Mouse (Mus musculus): Measurements from ENCODE around the gene Zfp750. TPM values are rescaled to one million over a fixed set of nuclear protein-coding genes. Genes with fewer than 3 reads are reported as not detected.

Zfp750 gene
- polyA plus RNA-seq, 1 experiment from 2014 or later, result 0.26 TPM

DNA sequence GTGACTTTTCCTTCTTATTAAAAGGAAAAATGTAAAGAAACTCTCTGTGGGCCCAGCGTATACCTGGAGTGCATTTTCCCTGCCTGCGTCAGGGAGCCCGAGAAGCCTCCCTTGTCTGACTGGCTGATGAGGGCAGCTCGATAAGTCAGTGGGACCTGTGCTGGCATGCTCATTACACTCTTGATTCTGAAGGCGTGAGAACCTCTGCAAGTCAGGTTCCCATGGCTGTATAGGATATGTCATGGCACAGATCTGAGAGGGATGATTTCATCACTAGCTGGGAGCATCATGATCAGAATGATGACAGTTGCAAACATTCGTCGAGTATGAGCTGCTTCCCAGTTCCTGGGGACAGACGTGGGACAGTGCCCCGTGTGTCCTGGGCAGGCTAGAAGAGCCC lies 3.1 kb downstream of the Zfp750 start:
- H3K9me3 ChIP-seq (ENCODE audit: control insufficient read depth), result no peaks in the 10 kb centered on the region
- H3K27me3 ChIP-seq (replicated peaks; ENCODE audit: control insufficient read depth, insufficient read depth, low read length), result no peaks in the 10 kb centered on the region
- WGBS, result 79% methylated on average over 9 of the region's 9 CpGs
- H3K36me3 ChIP-seq (ENCODE audit: control insufficient read depth, insufficient read depth), result no peaks in the 10 kb centered on the region; the same call in 1 of the 2 replicates
- H3K4me2 ChIP-seq (replicated peaks; ENCODE audit: low read depth), result no peak overlapping the region
- H3K9ac ChIP-seq (ENCODE audit: low read depth, low read length), result no peak overlapping the region
- ATAC-seq, result no peak
- TF ChIP-seq CTCF (IDR thresholded peaks at IDR 0.05; ENCODE audit: low read depth), result no peak
- H3K4me1 ChIP-seq (replicated peaks; ENCODE audit: control insufficient read depth, insufficient read depth, low read length), result peaks cover 5% of the 10 kb centered on the region
- no peak overlapping the region for H3K27ac ChIP-seq (ENCODE audit: low read depth, low read length)
- no peak overlapping the region for H3K4me3 ChIP-seq (ENCODE audit: low read depth, low read length)

DNA sequence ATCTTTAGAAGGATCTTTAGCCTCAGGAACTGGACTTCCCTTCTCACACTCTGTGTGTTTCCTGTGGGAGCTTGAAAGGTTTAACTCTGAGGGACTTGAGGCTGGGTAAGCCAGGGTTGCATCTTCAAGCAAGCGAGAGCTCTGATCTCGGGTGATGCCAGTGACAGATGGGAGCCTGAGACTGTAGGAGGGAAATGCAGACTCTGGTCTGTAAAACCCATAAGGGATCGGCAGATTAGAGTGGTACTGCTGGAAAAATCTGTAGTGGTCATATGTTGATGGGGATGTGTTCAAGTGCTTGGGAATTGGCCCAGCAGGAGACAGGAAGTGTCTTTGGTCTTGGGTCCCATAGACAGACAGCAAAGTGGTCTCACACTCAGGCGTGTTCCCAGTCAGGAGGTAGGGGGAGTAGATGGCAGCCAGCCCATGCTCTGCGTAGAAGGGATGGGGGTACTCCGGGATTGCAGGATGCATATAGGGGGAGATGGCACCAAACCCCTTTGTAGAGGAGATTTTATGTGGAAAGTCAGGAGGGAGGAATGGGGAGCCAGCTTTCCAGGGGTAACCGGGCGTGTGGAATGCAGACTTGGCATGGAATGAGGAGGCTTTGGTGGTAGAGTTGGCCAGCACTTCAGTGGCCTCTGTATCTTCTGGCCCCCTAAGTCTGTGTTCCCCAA lies 6.1 kb downstream of the Zfp750 start:
- Histone ChIP-seq H3K4me2 (replicated peaks; ENCODE audit: low read depth) (no peak overlapping the region), H3K4me3 (ENCODE audit: low read depth, low read length) (no peak overlapping the region), H3K27me3 (replicated peaks; ENCODE audit: control insufficient read depth, insufficient read depth, low read length) (no peaks in the 10 kb centered on the region), H3K36me3 (ENCODE audit: control insufficient read depth, insufficient read depth) (no peaks in the 10 kb centered on the region; the same call in 1 of the 2 replicates), H3K9me3 (ENCODE audit: control insufficient read depth) (no peaks in the 10 kb centered on the region), H3K4me1 (replicated peaks; ENCODE audit: control insufficient read depth, insufficient read depth, low read length) (peaks cover 5% of the 10 kb centered on the region), H3K9ac (ENCODE audit: low read depth, low read length) (no peak overlapping the region), H3K27ac (ENCODE audit: low read depth, low read length) (no peak overlapping the region)
- WGBS, result 91% methylated on average over 8 of the region's 8 CpGs
- no peak for TF ChIP-seq CTCF (IDR thresholded peaks at IDR 0.05; ENCODE audit: low read depth)
- no peak for ATAC-seq

DNA sequence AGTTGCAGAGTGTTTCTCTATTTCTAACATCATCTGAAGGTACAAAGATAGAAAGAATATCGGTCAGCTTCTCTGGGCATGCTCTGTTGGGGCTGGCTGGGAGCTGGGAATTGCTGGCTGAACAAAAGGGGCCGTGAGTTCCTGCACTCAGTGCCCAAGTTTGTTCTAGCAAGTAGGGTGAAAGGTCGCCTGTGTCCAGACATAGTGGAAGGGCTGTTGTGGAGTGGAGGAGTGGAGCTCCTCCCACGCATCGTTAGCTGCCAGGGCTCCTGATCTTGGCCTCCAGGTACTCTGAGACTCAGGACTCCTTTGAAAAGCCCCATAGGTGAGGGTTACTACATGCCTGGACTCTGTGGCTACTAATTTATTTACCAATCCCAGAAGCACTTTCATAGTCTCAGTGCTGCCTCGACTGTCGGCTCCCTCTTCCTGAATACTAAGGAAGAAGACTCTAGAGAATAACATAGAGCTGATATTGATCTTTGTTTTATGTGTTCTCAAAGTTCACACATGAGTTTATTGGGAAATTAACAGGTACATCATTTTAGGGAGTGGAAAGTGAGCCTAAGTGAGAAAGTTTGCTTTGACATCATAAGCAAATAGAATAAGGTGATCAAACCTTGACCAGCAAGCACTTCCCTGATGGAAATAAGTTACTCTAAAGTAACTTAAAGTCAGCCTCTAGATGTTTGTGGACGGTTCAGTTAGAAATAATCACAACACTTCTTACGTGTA lies 8.5 kb downstream of the Zfp750 start:
- TF ChIP-seq CTCF (IDR thresholded peaks at IDR 0.05; ENCODE audit: low read depth), result no peak
- Histone ChIP-seq H3K9me3 (ENCODE audit: control insufficient read depth) (no peaks in the 10 kb centered on the region), H3K9ac (ENCODE audit: low read depth, low read length) (no peak overlapping the region), H3K4me1 (replicated peaks; ENCODE audit: control insufficient read depth, insufficient read depth, low read length) (no peaks in the 10 kb centered on the region), H3K4me2 (replicated peaks; ENCODE audit: low read depth) (no peak overlapping the region), H3K36me3 (ENCODE audit: control insufficient read depth, insufficient read depth) (peaks cover 8% of the 10 kb centered on the region), H3K27ac (ENCODE audit: low read depth, low read length) (no peak overlapping the region), H3K4me3 (ENCODE audit: low read depth, low read length) (no peak overlapping the region), H3K27me3 (replicated peaks; ENCODE audit: control insufficient read depth, insufficient read depth, low read length) (no peaks in the 10 kb centered on the region)
- 52% methylated on average over 9 of the region's 9 CpGs for WGBS
- peak; percentile 41; the same call in 1 of the 2 replicates for ATAC-seq

DNA sequence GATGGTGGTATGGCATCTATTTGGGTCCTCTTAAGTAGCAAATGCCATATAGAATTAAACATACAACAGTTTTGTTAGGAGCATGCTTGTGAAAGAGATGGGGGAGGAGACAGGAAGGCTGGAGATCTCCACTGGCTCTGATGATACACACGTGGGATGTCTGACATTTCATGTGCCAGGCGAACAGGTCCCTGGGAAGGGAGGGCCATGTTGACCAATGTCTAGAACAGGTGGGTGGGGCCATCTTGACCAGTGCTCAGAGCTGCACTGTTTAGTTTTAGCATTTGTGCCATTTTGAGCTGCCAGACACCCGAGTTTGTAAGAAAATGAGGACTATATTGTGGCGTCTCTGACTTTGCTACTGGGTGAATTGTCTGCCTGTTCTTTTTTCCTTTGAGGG lies 10.7 kb downstream of the Zfp750 start:
- no peak for TF ChIP-seq CTCF (IDR thresholded peaks at IDR 0.05; ENCODE audit: low read depth)
- WGBS, result 69% methylated on average over 4 of the region's 4 CpGs
- no peak for ATAC-seq

DNA sequence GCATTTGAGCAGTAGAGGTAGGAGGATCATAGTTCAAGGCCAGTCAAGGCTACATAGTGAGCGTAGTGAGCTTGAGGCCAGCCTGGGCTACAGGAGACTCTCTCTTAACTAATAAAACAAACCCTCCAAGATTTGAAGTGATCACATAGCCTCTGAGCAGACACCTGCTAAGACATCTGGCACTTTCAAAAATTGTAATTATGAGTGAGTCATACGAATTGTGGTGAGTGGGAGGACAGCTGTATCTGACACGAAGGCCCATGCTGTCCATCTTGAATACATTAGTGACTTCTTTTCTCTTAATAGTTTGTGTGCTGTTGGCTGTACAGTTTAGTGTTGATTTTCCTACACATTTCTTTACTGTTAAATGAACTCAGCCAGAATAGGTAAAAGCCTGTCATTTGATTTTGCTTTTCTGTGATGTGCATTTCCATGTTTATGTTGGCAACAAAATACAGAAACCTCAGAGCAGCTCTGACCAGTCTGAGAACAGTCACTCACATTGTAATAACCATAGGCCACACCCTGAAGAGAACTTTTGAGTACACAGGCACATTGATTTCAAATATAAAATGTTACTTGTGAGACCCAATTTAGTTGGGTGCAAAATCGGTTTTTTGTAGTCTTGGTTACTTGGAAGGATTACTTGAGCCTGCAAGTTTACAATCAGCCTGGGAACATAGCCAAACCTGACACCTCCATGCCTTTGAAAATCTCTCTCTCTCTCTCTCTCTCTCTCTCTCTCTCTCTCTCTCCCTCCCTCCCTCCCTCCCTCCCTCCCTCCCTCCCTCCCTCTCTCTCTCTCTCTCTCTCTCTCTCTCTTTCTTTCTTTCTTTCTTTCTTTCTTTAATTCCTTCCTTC lies 16.9 kb downstream of the Zfp750 start:
- H3K9ac ChIP-seq (ENCODE audit: low read depth, low read length), result no peak overlapping the region
- 77% methylated on average over 4 of the region's 4 CpGs for WGBS
- H3K36me3 ChIP-seq (ENCODE audit: control insufficient read depth, insufficient read depth), result peaks cover 47% of the 10 kb centered on the region
- H3K27ac ChIP-seq (ENCODE audit: low read depth, low read length), result no peak overlapping the region
- no peaks in the 10 kb centered on the region for H3K4me1 ChIP-seq (replicated peaks; ENCODE audit: control insufficient read depth, insufficient read depth, low read length)
- H3K4me3 ChIP-seq (ENCODE audit: low read depth, low read length), result no peak overlapping the region
- no peak for ATAC-seq
- no peak for TF ChIP-seq CTCF (IDR thresholded peaks at IDR 0.05; ENCODE audit: low read depth)
- no peaks in the 10 kb centered on the region for H3K27me3 ChIP-seq (replicated peaks; ENCODE audit: control insufficient read depth, insufficient read depth, low read length)
- no peak overlapping the region for H3K4me2 ChIP-seq (replicated peaks; ENCODE audit: low read depth)
- no peaks in the 10 kb centered on the region for H3K9me3 ChIP-seq (ENCODE audit: control insufficient read depth)

More for the DNA sequence above, 10.7 kb downstream of the Zfp750 start:
- Histone ChIP-seq H3K4me1 (replicated peaks; ENCODE audit: control insufficient read depth, insufficient read depth, low read length) (no peaks in the 10 kb centered on the region), H3K4me3 (ENCODE audit: low read depth, low read length) (no peak overlapping the region), H3K27me3 (replicated peaks; ENCODE audit: control insufficient read depth, insufficient read depth, low read length) (no peaks in the 10 kb centered on the region), H3K27ac (ENCODE audit: low read depth, low read length) (no peak overlapping the region), H3K4me2 (replicated peaks; ENCODE audit: low read depth) (no peak overlapping the region), H3K9ac (ENCODE audit: low read depth, low read length) (no peak overlapping the region), H3K9me3 (ENCODE audit: control insufficient read depth) (no peaks in the 10 kb centered on the region), H3K36me3 (ENCODE audit: control insufficient read depth, insufficient read depth) (peaks cover 24% of the 10 kb centered on the region)

DNA sequence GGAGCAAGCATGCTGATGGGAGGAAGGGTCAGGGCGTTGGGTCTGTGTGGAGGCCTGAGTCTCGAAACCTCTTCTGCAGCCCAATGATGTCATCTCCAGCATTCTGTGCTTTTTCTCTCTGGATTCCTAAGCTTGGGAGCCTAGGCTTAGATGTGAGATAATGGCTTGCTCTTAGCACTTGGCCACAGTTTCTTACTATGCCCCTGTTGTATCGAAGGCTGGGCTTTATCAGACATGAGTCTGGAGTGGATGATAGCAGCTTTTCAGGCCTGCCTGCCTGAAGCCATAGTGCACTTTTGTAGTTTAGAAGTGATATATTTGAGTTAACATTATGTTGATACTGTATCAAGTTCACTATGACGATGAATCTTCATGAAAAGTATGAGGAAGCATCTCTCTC lies 17.6 kb downstream of the Zfp750 start:
- WGBS, result 86% methylated on average over 4 of the region's 4 CpGs
- Histone ChIP-seq H3K27ac (ENCODE audit: low read depth, low read length) (no peak overlapping the region), H3K36me3 (ENCODE audit: control insufficient read depth, insufficient read depth) (peaks cover 49% of the 10 kb centered on the region), H3K4me2 (replicated peaks; ENCODE audit: low read depth) (no peak overlapping the region), H3K4me1 (replicated peaks; ENCODE audit: control insufficient read depth, insufficient read depth, low read length) (no peaks in the 10 kb centered on the region), H3K9ac (ENCODE audit: low read depth, low read length) (no peak overlapping the region), H3K27me3 (replicated peaks; ENCODE audit: control insufficient read depth, insufficient read depth, low read length) (no peaks in the 10 kb centered on the region), H3K4me3 (ENCODE audit: low read depth, low read length) (no peak overlapping the region), H3K9me3 (ENCODE audit: control insufficient read depth) (no peaks in the 10 kb centered on the region)
- no peak for ATAC-seq
- TF ChIP-seq CTCF (IDR thresholded peaks at IDR 0.05; ENCODE audit: low read depth), result no peak
